Mouse (Mus musculus) MN1 (cell line): ENCODE results near the gene Gm21987.
"Not testable (repeated sequence)": the region's sequence is repeated elsewhere in the genome, so short reads cannot be mapped to it uniquely, and the experiment has no call there.

ENCODE experiments used
- DNase-seq: peaks from one replicate; pipeline ENCODE4 v3.0.0-alpha.2; 2016; ENCODE audit warnings: low spot score

Gm21987 gene

DNA sequence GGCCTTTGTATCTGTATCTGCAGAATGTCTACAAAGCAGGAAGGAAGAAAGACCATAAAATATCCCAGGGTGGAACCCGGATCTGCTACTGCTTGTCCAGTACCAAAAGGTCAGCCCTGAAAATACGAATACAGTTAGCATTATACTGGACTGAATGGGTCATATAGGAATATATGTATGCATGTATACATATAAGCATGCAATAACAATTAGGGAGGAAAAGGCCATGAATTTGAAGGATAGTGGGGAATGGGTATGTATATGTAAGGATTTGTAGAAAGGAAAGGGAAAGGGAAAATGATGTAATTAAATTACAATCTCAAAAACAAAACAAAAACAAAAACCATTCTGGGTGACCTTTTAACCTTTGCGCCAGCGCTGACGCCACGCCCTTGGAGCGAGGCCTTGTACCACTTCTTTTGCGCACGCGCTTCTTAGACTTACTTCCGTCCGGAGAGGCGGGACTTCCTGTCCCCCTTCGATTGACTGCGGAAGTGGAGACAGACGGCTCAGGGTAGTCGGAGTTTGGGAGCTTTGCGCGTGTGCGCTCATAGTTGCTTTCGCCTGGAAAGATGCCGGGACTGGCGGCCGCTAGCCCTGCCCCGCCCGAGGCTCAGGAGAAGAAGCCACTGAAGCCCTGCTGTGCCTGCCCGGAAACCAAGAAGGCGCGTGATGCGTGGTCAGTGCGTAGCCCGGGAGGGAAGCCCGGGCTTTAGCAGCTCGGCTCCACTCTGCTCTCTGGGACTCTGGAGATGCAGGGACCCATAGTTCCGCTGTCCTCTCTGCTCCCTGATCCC, at the start of gene Gm21987, which contains the start of gene Cox17:
Gm21987 (plus strand) TSS at position 512 of the 797 bp plus-strand sequence.
Cox17 (plus strand) TSS at position 463 of the 797 bp plus-strand sequence.
- DNase-seq = peak; percentile 92

DNA sequence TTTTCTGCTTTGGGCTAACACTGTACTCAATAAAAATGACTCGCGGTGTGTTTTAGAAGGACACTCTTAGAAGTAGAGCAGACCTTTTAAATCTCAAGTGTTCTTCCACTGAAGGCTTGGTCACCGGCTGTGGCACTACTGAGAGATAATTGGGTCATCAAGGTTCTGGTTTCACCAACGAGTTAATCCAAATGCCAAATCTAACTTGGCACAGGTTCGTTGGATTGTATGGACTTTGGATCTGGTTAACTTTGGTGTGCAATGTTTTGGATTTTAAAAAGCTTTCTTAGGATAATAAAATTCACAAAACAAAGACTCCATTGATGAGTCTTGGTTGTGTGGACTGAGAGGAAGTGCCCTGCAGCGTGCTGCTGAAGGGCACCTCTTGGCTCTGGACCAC, 48.4 kb upstream of the Gm21987 start:
- no peak for DNase-seq

DNA sequence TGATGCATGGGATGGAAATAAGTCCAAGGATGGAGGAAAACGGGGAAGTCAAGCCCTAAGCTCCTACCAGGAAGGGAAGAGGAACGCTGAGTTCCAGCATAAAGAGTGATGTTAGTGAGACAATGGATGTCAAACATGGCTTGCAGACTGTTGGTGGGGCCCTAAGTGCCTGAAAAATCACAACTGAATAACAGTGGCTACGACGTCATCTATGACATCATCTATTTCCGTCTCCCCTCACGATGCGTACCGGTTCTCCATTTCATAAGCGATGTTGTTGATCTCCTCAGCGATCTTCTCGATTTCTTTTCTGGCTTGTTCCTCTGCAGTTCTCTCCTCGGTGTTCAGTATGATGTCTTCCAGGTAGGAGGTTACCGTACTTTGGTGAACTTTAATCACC, 44.5 kb upstream of the Gm21987 start:
- no peak for DNase-seq

GRCm38 (mm10) chr16:38304460-38305194, 42.2 kb upstream of the Gm21987 start:
- peak; percentile 67 for DNase-seq

- DNase-seq = no peak
Observed at GRCm38 (mm10) chr16:38306571-38307220, 40.1 kb upstream of the Gm21987 start.

- DNase-seq = no peak
Observed at GRCm38 (mm10) chr16:38307221-38307605, 39.6 kb upstream of the Gm21987 start.

GRCm38 (mm10) chr16:38307651-38308050, 39.2 kb upstream of the Gm21987 start:
- DNase-seq = no peak

- no peak for DNase-seq
Observed at GRCm38 (mm10) chr16:38308195-38308594, 38.6 kb upstream of the Gm21987 start.

- peak; percentile 16 for DNase-seq
Observed at GRCm38 (mm10) chr16:38318492-38318891, 28.3 kb upstream of the Gm21987 start.

- no peak for DNase-seq
Observed at GRCm38 (mm10) chr16:38319087-38319486, 27.8 kb upstream of the Gm21987 start.

DNA sequence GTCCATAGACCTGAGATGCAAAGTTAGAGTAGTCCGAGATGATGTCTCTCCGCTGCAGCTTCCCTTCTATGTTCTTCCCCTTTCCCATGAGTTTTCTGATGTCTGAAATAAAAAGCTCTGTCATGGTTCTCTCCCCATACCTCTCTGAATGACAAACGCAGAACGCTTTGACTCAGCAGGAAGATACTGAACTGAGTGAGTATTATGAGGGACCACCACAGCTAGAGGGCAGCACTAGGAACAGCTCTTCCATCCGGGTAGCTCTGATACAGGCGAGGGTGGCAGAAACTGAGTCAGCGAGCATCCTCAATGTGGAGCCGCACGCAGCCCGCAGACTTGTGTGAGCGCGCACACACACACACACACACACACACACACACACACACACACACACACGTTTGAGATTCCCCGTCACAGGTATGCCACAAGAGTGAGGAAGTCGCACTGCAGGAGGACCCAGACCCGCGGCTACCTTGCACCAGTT, 25.3 kb upstream of the Gm21987 start:
- DNase-seq = no peak

DNA sequence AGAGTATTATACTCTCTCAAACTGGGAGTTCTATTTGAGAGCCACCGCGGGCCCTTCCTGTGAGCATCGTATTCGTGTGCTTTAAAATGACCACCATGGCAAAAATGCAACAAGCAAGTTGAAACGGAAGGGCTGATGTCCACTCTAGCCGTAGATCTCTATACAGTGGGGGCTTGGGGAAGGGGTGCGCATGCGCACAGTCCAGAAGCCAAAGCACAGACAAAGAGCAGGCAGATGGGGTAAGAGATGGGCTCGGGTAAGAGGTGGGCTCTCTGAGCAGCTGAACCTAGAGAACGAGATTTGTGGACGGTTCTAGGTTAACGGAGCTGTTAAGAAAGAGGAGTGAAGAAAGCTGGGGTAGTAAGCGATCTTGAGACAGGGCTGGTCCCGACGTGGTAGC, 22.5 kb upstream of the Gm21987 start:
- DNase-seq = no peak

GRCm38 (mm10) chr16:38326778-38327397, 20.0 kb upstream of the Gm21987 start:
- DNase-seq = no peak

GRCm38 (mm10) chr16:38329340-38329739, 17.5 kb upstream of the Gm21987 start:
- DNase-seq = no peak

DNA sequence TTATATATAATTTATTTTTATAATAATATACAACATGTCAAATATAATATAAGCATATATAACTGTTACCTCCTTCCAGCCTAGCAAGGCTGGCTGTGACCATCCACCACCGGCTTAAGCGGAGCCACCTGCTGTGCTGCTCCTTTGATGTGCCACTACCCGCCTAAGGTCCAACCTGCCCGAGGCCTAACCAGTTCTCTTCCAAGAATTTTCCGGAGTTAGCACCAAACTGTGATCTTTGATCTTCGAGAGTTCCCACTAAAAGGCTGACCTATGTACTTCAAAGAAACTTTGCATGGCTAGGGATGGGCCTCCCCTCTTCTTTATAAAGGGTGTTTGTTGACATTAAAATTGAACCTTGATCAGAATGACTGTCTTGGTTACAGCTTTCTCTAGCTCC, 12.4 kb upstream of the Gm21987 start:
- DNase-seq = no peak

GRCm38 (mm10) chr16:38338077-38338476, 8.8 kb upstream of the Gm21987 start:
- DNase-seq = not testable (repeated sequence)

DNA sequence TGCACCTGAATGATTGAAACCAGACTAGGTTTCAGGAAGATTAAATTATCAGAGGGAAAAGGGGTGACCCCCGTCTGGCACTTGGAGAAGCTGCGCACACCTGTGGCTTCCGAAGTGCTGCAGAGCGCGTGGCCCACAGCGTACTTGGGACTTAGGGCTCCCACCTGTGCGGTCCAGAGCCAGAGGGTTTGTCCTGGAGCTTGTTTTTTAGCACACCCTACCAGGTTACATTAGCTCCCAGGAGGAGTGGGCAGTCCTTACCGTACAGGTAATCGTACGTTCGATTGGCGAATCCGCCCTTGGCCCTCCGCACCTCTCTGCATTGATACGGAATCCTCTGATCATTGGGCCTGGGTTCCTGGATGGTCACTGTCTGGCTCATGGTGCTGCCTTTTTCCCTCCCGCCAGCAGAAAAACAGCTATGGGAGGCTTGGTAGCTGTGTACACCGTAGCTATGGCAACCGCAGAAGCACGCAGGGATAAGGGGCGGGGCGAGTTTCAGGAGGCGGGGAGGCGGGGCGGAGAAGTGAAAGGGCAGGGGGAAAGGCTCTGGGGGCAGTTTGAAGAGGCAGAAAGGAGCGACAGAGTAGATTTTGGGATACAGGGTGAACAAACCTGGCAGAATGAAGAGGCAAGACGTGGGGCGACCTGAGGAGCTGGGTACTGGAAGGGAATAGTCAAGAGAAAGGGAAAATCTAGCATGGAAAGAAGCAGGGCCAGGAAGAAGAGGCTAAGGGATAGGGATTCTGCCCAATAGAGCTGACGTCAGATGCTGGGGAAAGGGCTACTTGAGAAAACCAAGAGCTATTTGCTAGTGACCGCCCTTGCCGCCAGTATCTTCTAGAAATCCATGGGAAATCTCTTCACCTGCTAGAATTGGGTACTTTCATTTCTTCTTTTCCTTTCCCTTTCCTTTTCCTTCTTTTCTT, 5.2 kb upstream of the Gm21987 start, which contains the start of gene Maats1:
Maats1 (minus strand) TSS at position 748 of the 929 bp plus-strand sequence.
- peak; percentile 62 for DNase-seq

- peak; percentile 71 for DNase-seq
Observed at GRCm38 (mm10) chr16:38344941-38345725, 1.7 kb upstream of the Gm21987 start.

DNA sequence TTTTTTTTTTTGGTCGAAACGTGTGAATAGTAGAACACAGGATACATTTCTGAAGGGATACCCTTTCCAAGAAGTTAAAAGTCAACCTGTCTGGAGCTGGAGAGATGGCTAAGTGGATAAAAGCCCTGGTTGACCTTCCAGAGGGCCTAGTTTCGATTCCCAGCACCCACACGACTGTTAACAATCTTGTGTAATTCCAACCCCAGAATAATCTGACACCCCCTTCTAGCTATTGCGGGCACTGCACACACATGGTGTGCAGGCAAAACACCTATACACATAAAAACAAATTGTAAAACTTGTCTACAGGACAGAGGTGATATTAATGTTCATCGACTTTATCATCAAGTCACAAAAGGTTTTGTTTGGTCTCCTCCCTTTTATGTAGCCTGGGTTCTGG, 748 bp downstream of the Gm21987 start:
- no peak for DNase-seq

DNA sequence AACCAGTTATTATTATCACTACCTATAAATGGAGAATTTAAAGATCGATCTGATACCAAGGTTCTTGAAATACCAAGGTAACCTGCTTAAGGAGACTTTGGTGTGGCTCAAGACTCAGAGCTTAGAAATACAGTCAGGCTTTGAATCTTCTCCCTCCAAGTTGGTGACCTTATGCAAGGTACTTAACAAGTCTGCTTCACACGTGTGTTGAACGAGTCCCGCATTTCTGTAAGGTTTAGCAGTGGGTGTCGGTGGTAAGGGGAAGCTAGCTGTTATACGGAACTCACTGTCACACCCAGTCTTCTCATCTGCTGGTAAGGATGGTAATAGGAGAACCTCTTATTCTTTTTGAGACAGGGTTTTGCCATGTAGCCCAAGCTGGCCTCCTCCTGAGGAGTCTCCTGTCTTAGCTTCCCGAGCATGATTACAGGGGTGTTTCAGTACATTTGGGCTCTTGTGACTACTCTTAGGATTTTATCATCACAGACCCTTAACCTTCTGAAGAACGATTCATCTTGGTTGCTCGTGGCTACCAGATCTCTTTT, 1.4 kb downstream of the Gm21987 start:
- DNase-seq = no peak
